Mouse (Mus musculus) lung, embryonic 14.5 days (tissue): ENCODE data around the gene Cnp. TPM values are rescaled to one million over a fixed set of nuclear protein-coding genes. Genes with fewer than 3 reads are reported as not detected.
"Not testable (repeated sequence)": the region's sequence is repeated elsewhere in the genome, so short reads cannot be mapped to it uniquely, and the experiment has no call there.

Source experiments
- ATAC-seq: fragments of 200-750 bp; cut with Nextera tagmentation; 2 replicates; pipeline ENCODE4 v1.8.0; 2017; ENCODE audit warnings: mild to moderate bottlenecking, moderate TSS enrichment, moderate library complexity; ENCODE audit not compliant: insufficient read depth
- DNase-seq: peaks from one replicate; pipeline ENCODE4 v3.0.0-alpha.2; 2015
- H3K27ac ChIP-seq: fragments of 300-500 bp; sonication (generic); 2 replicates; pipeline ENCODE4 v1.5.1; 2014; ENCODE audit warnings: low read depth, mild to moderate bottlenecking, moderate library complexity
- H3K27me3 ChIP-seq: fragments of 300-500 bp; sonication (generic); 2 replicates; pipeline ENCODE4 v1.6.1; 2014; ENCODE audit warnings: low read length, control low read depth; ENCODE audit not compliant: insufficient read depth
- H3K36me3 ChIP-seq: fragments of 300-500 bp; sonication (generic); 2 replicates; pipeline ENCODE4 v1.6.1; 2014; ENCODE audit warnings: control low read depth; ENCODE audit not compliant: insufficient read depth
- H3K4me1 ChIP-seq: fragments of 300-500 bp; sonication (generic); 2 replicates; pipeline ENCODE4 v1.6.1; 2014; ENCODE audit warnings: antibody characterized with exemption, control low read depth; ENCODE audit not compliant: insufficient read depth
- H3K4me2 ChIP-seq: fragments of 300-500 bp; sonication (generic); 2 replicates; pipeline ENCODE4 v1.6.1; 2014; ENCODE audit warnings: mild to moderate bottlenecking
- H3K4me3 ChIP-seq: fragments of 300-500 bp; sonication (generic); 2 replicates; pipeline ENCODE4 v1.5.1; 2014; ENCODE audit warnings: low read depth, low read length
- H3K9ac ChIP-seq: fragments of 300-500 bp; sonication (generic); 2 replicates; pipeline ENCODE4 v1.6.1; 2014
- H3K9me3 ChIP-seq: fragments of 300-500 bp; sonication (generic); 2 replicates; pipeline ENCODE4 v1.6.1; 2016; ENCODE audit warnings: low read depth, low read length, control low read depth
- CTCF ChIP-seq: IDR thresholded peaks from 2 replicates; pipeline ENCODE4 v1.5.1; 2016; ENCODE audit warnings: antibody characterized with exemption, low read depth
- WGBS: fragments of 180-500 bp; shearing (Covaris S2); extraction: QIAGEN DNeasy Blood & Tissue Kit; methylation state at CpG from one replicate; pipeline ENCODE4 v1.1.7; 2014; 5-methylcytosine and 5-hydroxymethylcytosine counted together
- polyA plus RNA-seq: library from polyadenylated mRNA; unstranded; fragments of >200 nt; fragmentation: Nextera tagmentation; extraction: Ambion mirVana; gene quantifications from 2 replicates; pipeline ENCODE4 v1.2.1, GENCODE M21; 2014

Cnp gene
- polyA plus RNA-seq, 1 experiment from 2014 or later, result 24.4 TPM

GRCm38 (mm10) chr11:100577852-100578599 lies 3.3 kb downstream of the Cnp start:
- H3K36me3 ChIP-seq, result peaks cover 50% of the 10 kb centered on the region

GRCm38 (mm10) chr11:100579116-100579799 lies 4.6 kb downstream of the Cnp start:
- no peaks in the 10 kb centered on the region for H3K9me3 ChIP-seq
- H3K4me2 ChIP-seq, result no peak overlapping the region
- peaks cover 4% of the 10 kb centered on the region; the same call in 1 of the 2 replicates for H3K4me1 ChIP-seq
- H3K27me3 ChIP-seq, result no peaks in the 10 kb centered on the region
- TF ChIP-seq CTCF, result no peak
- DNase-seq, result no peak
- ATAC-seq, result no peak
- H3K4me3 ChIP-seq, result no peak overlapping the region
- 88% methylated on average over 9 of the region's 9 CpGs for WGBS
- H3K9ac ChIP-seq, result no peak overlapping the region
- no peak overlapping the region for H3K27ac ChIP-seq
- H3K36me3 ChIP-seq, result peaks cover 63% of the 10 kb centered on the region

More at GRCm38 (mm10) chr11:100577852-100578599, 3.3 kb downstream of the Cnp start:
- DNase-seq, result no peak
- no peak overlapping the region for H3K9ac ChIP-seq
- H3K27me3 ChIP-seq, result no peaks in the 10 kb centered on the region
- no peak overlapping the region for H3K4me2 ChIP-seq
- no peak for ATAC-seq
- H3K27ac ChIP-seq, result no peak overlapping the region
- TF ChIP-seq CTCF, result no peak
- H3K9me3 ChIP-seq, result no peaks in the 10 kb centered on the region
- peaks cover 4% of the 10 kb centered on the region; the same call in 1 of the 2 replicates for H3K4me1 ChIP-seq
- no peak overlapping the region for H3K4me3 ChIP-seq
- 71% methylated on average over 8 of the region's 8 CpGs for WGBS

- Histone ChIP-seq H3K27me3 (no peaks in the 10 kb centered on the region), H3K9ac (no peak overlapping the region), H3K36me3 (peaks cover 73% of the 10 kb centered on the region), H3K4me3 (no peak overlapping the region), H3K27ac (no peak overlapping the region), H3K4me1 (peaks cover 4% of the 10 kb centered on the region; the same call in 1 of the 2 replicates), H3K9me3 (no peaks in the 10 kb centered on the region), H3K4me2 (no peak overlapping the region)
- WGBS, result 89% methylated on average over 13 of the region's 13 CpGs
- ATAC-seq, result no peak
- no peak for DNase-seq
- no peak for TF ChIP-seq CTCF
Observed at GRCm38 (mm10) chr11:100580275-100580674, 5.6 kb downstream of the Cnp start.

GRCm38 (mm10) chr11:100581756-100582155 lies 7.1 kb downstream of the Cnp start:
- no peak overlapping the region for H3K9ac ChIP-seq
- H3K4me1 ChIP-seq, result no peaks in the 10 kb centered on the region
- H3K4me3 ChIP-seq, result no peak overlapping the region
- H3K27ac ChIP-seq, result no peak overlapping the region
- H3K27me3 ChIP-seq, result no peaks in the 10 kb centered on the region
- peaks cover 87% of the 10 kb centered on the region for H3K36me3 ChIP-seq
- 68% methylated on average over 4 of the region's 4 CpGs for WGBS
- DNase-seq (peak; percentile 36), ATAC-seq (no peak)
- no peak for TF ChIP-seq CTCF
- no peaks in the 10 kb centered on the region for H3K9me3 ChIP-seq
- H3K4me2 ChIP-seq, result no peak overlapping the region

- H3K36me3 ChIP-seq, result peaks cover 90% of the 10 kb centered on the region
- H3K27me3 ChIP-seq, ATAC-seq, H3K27ac ChIP-seq, H3K9ac ChIP-seq, H3K4me1 ChIP-seq, DNase-seq, H3K4me2 ChIP-seq, H3K4me3 ChIP-seq, H3K9me3 ChIP-seq: not testable (repeated sequence)
- WGBS, result 93% methylated on average over 1 of the region's 1 CpGs
Observed at GRCm38 (mm10) chr11:100582413-100582812, 7.7 kb downstream of the Cnp start.

GRCm38 (mm10) chr11:100582836-100583235 lies 8.1 kb downstream of the Cnp start:
- H3K36me3 ChIP-seq, result peaks cover 95% of the 10 kb centered on the region
- ATAC-seq (no peak), DNase-seq (no peak)

GRCm38 (mm10) chr11:100584561-100584961 lies 9.9 kb downstream of the Cnp start:
- no peak overlapping the region for H3K27ac ChIP-seq
- DNase-seq (no peak), ATAC-seq (no peak)
- H3K4me3 ChIP-seq, result no peak overlapping the region
- H3K9me3 ChIP-seq, result no peaks in the 10 kb centered on the region
- no peak for TF ChIP-seq CTCF
- peaks cover 99% of the 10 kb centered on the region for H3K36me3 ChIP-seq
- H3K9ac ChIP-seq, result no peak overlapping the region
- H3K4me1 ChIP-seq, result no peaks in the 10 kb centered on the region
- 86% methylated on average over 7 of the region's 7 CpGs for WGBS
- H3K27me3 ChIP-seq, result no peaks in the 10 kb centered on the region
- H3K4me2 ChIP-seq, result no peak overlapping the region

More at GRCm38 (mm10) chr11:100582836-100583235, 8.1 kb downstream of the Cnp start:
- Histone ChIP-seq H3K4me2 (no peak overlapping the region), H3K9ac (no peak overlapping the region), H3K4me1 (no peaks in the 10 kb centered on the region), H3K4me3 (no peak overlapping the region), H3K9me3 (no peaks in the 10 kb centered on the region), H3K27me3 (no peaks in the 10 kb centered on the region), H3K27ac (no peak overlapping the region)
- 76% methylated on average over 2 of the region's 2 CpGs for WGBS
- no peak for TF ChIP-seq CTCF
